Mouse (Mus musculus) hindbrain, postnatal 0 days (tissue): ENCODE measurements around the gene Tdrd3. TPM values are rescaled to one million over a fixed set of nuclear protein-coding genes. Genes with fewer than 3 reads are reported as not detected.

Source experiments
- ATAC-seq: fragments of 200-750 bp; cut with Nextera tagmentation; 2 replicates; pipeline ENCODE4 v1.8.0; 2017; ENCODE audit warnings: mild to moderate bottlenecking, moderate TSS enrichment, moderate library complexity
- DNase-seq: peaks from one replicate; pipeline ENCODE4 v3.0.0-alpha.2; 2015; ENCODE audit warnings: low spot score
- H3K27ac ChIP-seq: fragments of 300-500 bp; sonication (generic); 2 replicates; pipeline ENCODE4 v1.5.1; 2014; ENCODE audit warnings: mild to moderate bottlenecking
- H3K27me3 ChIP-seq: fragments of 300-500 bp; sonication (generic); 2 replicates; pipeline ENCODE4 v1.6.1; 2014; ENCODE audit warnings: low read length, mixed read lengths; ENCODE audit not compliant: insufficient read depth
- H3K36me3 ChIP-seq: fragments of 300-500 bp; sonication (generic); 2 replicates; pipeline ENCODE4 v1.6.1; 2014; ENCODE audit warnings: low read length, mixed read lengths; ENCODE audit not compliant: insufficient read depth
- H3K4me1 ChIP-seq: fragments of 300-500 bp; sonication (generic); 2 replicates; pipeline ENCODE4 v1.6.1; 2014; ENCODE audit warnings: antibody characterized with exemption, low read length, mixed read lengths; ENCODE audit not compliant: insufficient read depth
- H3K4me2 ChIP-seq: fragments of 300-500 bp; sonication (generic); 2 replicates; pipeline ENCODE4 v1.6.1; 2014; ENCODE audit warnings: low read depth, mild to moderate bottlenecking, low read length, moderate library complexity, mixed read lengths
- H3K4me3 ChIP-seq: fragments of 300-500 bp; sonication (generic); 2 replicates; pipeline ENCODE4 v1.5.1; 2014; ENCODE audit warnings: low read length
- H3K9ac ChIP-seq: fragments of 300-500 bp; sonication (generic); replicated peaks from 2 replicates; pipeline ENCODE4 v1.6.1; 2014; ENCODE audit warnings: mild to moderate bottlenecking, low read length, moderate library complexity, mixed read lengths
- H3K9me3 ChIP-seq: fragments of 300-500 bp; sonication (generic); 2 replicates; pipeline ENCODE4 v1.6.1; 2016; ENCODE audit warnings: low read length, mixed read lengths
- CTCF ChIP-seq: IDR thresholded peaks from 2 replicates; pipeline ENCODE4 v1.5.1; 2016; ENCODE audit warnings: antibody characterized with exemption, control low read depth, low read depth
- WGBS: fragments of 180-500 bp; shearing (Covaris S2); extraction: QIAGEN DNeasy Blood & Tissue Kit; methylation state at CpG from one replicate; pipeline ENCODE4 v1.1.7; 2014; 5-methylcytosine and 5-hydroxymethylcytosine counted together
- polyA plus RNA-seq: library from polyadenylated mRNA; unstranded; fragments of >200 nt; fragmentation: Nextera tagmentation; extraction: Ambion mirVana; gene quantifications from 2 replicates; pipeline ENCODE4 v1.2.1, GENCODE M21; 2015
- total RNA-seq: library from RNA; depleted of rRNA; stranded (reverse); fragments of >200 nt; gene quantifications from 2 replicates; pipeline ENCODE4 v1.2.3, GENCODE M21; 2014

Gene Tdrd3
- total and polyA plus RNA-seq, 2 experiments from 2014 or later: 26.4 to 30.6 TPM

DNA sequence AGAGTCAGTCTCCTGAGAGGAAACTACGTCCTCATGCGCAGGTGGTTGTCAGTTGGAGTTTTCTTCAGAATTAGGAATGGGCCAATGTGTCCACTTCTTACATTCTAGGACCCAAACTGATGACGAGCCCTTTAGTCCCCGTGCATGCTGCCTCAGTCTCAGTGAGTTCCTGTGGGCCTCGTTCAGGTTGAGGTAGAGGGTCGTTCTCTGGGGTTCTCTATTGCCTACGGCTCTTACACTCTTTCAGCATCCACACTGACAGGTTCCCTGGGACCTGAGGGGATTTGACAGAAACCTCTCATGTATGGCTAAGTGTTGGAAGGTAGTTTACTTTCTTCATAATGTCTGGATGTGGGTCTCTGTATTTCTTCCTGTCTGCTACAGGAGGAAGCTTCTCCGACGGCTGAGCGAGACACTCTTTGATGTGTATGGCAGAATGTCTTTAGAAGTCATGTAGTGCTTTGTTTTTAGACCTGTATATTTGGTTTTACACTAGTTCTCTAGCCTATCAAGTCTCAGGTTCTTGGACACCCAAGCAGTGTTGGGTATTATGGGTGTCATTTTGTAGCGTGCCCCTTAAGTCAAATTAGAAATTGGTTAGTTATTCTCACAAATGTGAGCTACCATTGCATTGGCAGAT lies 81.6 kb downstream of the Tdrd3 start:
- no peak for ATAC-seq
- H3K27me3 ChIP-seq: no peaks in the 10 kb centered on the region
- WGBS: 94% methylated on average over 11 of the region's 11 CpGs

GRCm38 (mm10) chr14:87505924-87506323 lies 89.5 kb downstream of the Tdrd3 start:
- Histone ChIP-seq H3K4me3 (no peak overlapping the region), H3K27me3 (no peaks in the 10 kb centered on the region), H3K4me2 (no peak overlapping the region), H3K9me3 (no peaks in the 10 kb centered on the region), H3K9ac (no peak overlapping the region), H3K4me1 (no peaks in the 10 kb centered on the region), H3K27ac (no peak overlapping the region), H3K36me3 (peaks cover 8% of the 10 kb centered on the region; the same call in 1 of the 2 replicates)
- ATAC-seq (no peak), DNase-seq (no peak)
- TF ChIP-seq CTCF: no peak
- WGBS: 96% methylated on average over 8 of the region's 8 CpGs

More for the DNA sequence above, 81.6 kb downstream of the Tdrd3 start:
- DNase-seq: no peak
- Histone ChIP-seq H3K9me3 (no peaks in the 10 kb centered on the region), H3K4me3 (no peak overlapping the region), H3K4me1 (no peaks in the 10 kb centered on the region), H3K9ac (no peak overlapping the region), H3K4me2 (no peak overlapping the region), H3K27ac (no peak overlapping the region), H3K36me3 (no peaks in the 10 kb centered on the region)
- no peak for TF ChIP-seq CTCF

DNA sequence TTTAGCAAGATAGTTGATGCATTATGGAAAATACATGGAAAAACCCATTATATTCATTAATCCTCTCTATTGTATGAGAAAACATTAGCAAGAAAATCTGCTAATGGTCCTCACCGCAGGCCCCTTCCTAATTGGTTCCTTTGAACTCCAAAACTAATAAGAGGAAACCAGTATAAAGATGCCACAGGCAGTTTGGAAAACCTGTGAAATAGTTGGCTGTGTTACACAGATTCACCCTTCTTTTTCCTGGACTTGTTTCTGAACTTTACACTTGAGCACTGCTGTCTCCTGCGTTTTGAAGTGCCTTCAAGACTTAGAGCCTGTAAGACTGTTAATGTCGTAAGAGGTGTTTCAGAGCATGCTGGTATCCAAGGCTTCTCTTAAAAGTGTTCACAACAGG lies 98.8 kb downstream of the Tdrd3 start:
- Histone ChIP-seq H3K9me3 (no peaks in the 10 kb centered on the region), H3K27ac (no peak overlapping the region), H3K4me1 (no peaks in the 10 kb centered on the region), H3K36me3 (no peaks in the 10 kb centered on the region), H3K9ac (no peak overlapping the region), H3K4me2 (no peak overlapping the region), H3K27me3 (no peaks in the 10 kb centered on the region), H3K4me3 (no peak overlapping the region)
- 73% methylated on average over 3 of the region's 3 CpGs for WGBS
- ATAC-seq (no peak), DNase-seq (no peak)
- TF ChIP-seq CTCF: no peak

DNA sequence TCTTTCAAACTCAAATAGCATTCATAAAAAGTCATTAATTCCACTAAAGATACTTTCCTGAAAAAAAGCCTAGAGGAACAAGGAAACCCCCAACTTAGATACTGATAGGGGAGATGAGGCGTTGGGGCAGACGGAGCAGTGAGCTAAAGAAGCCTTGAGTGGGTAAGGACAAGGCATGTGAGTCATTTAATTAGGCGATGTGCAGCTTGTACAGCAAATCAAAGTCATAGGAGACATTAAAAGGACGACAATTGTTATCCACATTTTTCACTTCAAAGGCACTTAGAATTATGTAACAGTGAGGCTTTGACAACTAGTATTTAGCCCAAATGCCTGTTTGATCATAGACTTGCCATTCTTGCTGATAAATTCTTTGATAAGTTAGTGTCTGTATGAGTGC lies 100.9 kb downstream of the Tdrd3 start:
- 93% methylated on average over 4 of the region's 4 CpGs for WGBS
- Histone ChIP-seq H3K36me3 (no peaks in the 10 kb centered on the region), H3K27ac (no peak overlapping the region), H3K4me3 (no peak overlapping the region), H3K9ac (no peak overlapping the region), H3K9me3 (no peaks in the 10 kb centered on the region), H3K4me1 (no peaks in the 10 kb centered on the region), H3K4me2 (no peak overlapping the region), H3K27me3 (no peaks in the 10 kb centered on the region)
- TF ChIP-seq CTCF: no peak
- ATAC-seq (no peak), DNase-seq (no peak)

GRCm38 (mm10) chr14:87531847-87532246 lies 115.4 kb downstream of the Tdrd3 start:
- Histone ChIP-seq H3K4me2 (no peak overlapping the region), H3K9ac (no peak overlapping the region), H3K27me3 (no peaks in the 10 kb centered on the region), H3K27ac (no peak overlapping the region), H3K9me3 (no peaks in the 10 kb centered on the region), H3K4me1 (no peaks in the 10 kb centered on the region), H3K4me3 (no peak overlapping the region), H3K36me3 (no peaks in the 10 kb centered on the region)
- DNase-seq (no peak), ATAC-seq (no peak)
- 78% methylated on average over 8 of the region's 8 CpGs for WGBS
- no peak for TF ChIP-seq CTCF

- ATAC-seq (peak; percentile 66; the same call in 1 of the 2 replicates), DNase-seq (no peak)
- H3K27ac ChIP-seq: no peak overlapping the region
- no peaks in the 10 kb centered on the region for H3K4me1 ChIP-seq
- no peak overlapping the region for H3K9ac ChIP-seq
- no peak overlapping the region for H3K4me2 ChIP-seq
- TF ChIP-seq CTCF: peak; percentile 25; the same call in 1 of the 2 replicates
- no peaks in the 10 kb centered on the region for H3K36me3 ChIP-seq
- no peak overlapping the region for H3K4me3 ChIP-seq
- no peaks in the 10 kb centered on the region for H3K9me3 ChIP-seq
- no peaks in the 10 kb centered on the region for H3K27me3 ChIP-seq
- 70% methylated on average over 4 of the region's 4 CpGs for WGBS
Observed at GRCm38 (mm10) chr14:87537127-87537819, 120.8 kb downstream of the Tdrd3 start.

DNA sequence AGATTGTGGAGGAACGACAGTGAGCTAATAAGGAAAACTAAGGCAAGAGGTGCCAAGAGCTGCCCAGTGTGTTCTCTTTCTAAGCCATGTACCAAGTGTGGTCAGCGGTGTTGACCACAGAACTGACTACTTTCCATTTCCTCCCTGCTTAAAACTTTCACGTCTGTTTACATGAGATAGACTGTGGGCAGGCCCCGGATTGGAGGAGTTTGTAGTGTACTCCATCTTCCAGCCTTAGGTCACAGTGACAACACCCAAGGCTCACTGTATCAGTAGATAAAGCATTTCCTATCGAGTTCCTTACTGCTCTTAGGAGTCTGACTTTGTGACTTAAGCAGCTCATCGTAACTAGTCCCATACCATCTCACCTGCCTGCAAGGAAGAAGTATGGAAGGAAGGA lies 133.5 kb downstream of the Tdrd3 start:
- H3K27me3 ChIP-seq: no peaks in the 10 kb centered on the region
- H3K4me1 ChIP-seq: no peaks in the 10 kb centered on the region
- H3K4me2 ChIP-seq: no peak overlapping the region
- no peak overlapping the region for H3K9ac ChIP-seq
- H3K9me3 ChIP-seq: no peaks in the 10 kb centered on the region
- no peak for ATAC-seq
- WGBS: 96% methylated on average over 6 of the region's 6 CpGs
- no peak overlapping the region for H3K27ac ChIP-seq
- no peak for TF ChIP-seq CTCF
- DNase-seq: no peak
- no peak overlapping the region for H3K4me3 ChIP-seq
- no peaks in the 10 kb centered on the region for H3K36me3 ChIP-seq
